Mouse (Mus musculus): Measurements from ENCODE around the gene Psmd14. TPM values are rescaled to one million over a fixed set of nuclear protein-coding genes. Genes with fewer than 3 reads are reported as not detected.

Psmd14 gene
- polyA plus RNA-seq, 1 experiment, result 95.5 TPM

- DNase-seq (ENCODE audit: extremely low spot score in 1 of 2, low spot score in 1 of 2), result peak in 1 of 2 experiments; percentile 17
Measured at GRCm38 (mm10) chr2:61811507-61812421, 100.3 kb downstream of the Psmd14 start.

- peak in 1 of 2 experiments; percentile 19 for DNase-seq (ENCODE audit: extremely low spot score in 1 of 2, low spot score in 1 of 2)
Measured at GRCm38 (mm10) chr2:61812536-61812935, 101.0 kb downstream of the Psmd14 start.

GRCm38 (mm10) chr2:61813106-61813505 is 101.6 kb downstream of the Psmd14 start:
- DNase-seq (ENCODE audit: extremely low spot score in 1 of 2, low spot score in 1 of 2), result peak in 1 of 2 experiments; percentile 25

DNA sequence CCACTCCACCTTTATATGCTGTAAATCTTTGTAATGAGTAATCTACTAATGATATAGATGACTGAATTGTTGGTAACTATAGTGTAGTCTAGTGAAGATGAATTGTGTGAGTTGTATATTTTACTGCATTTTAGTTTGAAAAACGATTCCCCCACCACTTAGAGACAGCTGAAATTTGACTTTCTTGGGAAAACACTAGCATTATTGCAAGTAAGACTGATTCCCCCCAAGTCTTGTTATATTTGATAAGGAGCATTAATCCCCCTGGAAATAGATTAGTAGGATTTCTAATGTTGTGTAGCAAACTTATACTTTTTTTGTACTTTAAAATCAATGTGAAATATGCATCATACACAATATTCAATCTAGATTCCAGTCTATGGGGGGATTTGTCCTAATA is 102.0 kb downstream of the Psmd14 start:
- DNase-seq (ENCODE audit: extremely low spot score in 1 of 2, low spot score in 1 of 2), result no peak

GRCm38 (mm10) chr2:61814548-61815473 is 103.3 kb downstream of the Psmd14 start:
- DNase-seq (ENCODE audit: extremely low spot score in 1 of 2, low spot score in 1 of 2), result peak in 1 of 2 experiments; percentile 51

- DNase-seq (ENCODE audit: extremely low spot score in 1 of 2, low spot score in 1 of 2), result peak in 1 of 2 experiments; percentile 61
Measured at GRCm38 (mm10) chr2:61815583-61816313, 104.3 kb downstream of the Psmd14 start.

DNA sequence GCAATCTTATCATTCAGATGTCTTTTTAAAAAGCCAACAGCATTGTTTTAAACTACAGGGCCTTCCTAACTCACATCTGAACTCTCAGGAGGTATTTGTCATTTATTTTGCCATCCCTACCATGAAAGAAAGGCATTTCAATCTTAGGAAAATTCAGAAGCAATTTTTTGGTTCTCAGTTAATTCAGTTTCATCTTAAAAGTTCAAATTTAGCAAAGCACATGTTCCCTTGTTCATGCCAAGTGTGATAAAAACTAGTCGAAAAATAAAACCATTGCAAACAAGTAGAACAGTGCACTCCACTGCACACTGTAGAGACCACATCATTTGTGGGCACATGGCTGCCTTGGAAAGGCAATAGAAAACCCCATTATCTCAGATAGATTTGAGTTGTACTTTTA is 106.7 kb downstream of the Psmd14 start:
- DNase-seq (ENCODE audit: extremely low spot score in 1 of 2, low spot score in 1 of 2), result peak in 1 of 2 experiments; percentile 27

- DNase-seq (ENCODE audit: extremely low spot score in 1 of 2, low spot score in 1 of 2), result no peak
Measured at GRCm38 (mm10) chr2:61820203-61820602, 108.7 kb downstream of the Psmd14 start.

GRCm38 (mm10) chr2:61823426-61824140 is 112.1 kb downstream of the Psmd14 start:
- no peak for DNase-seq (ENCODE audit: extremely low spot score in 1 of 2, low spot score in 1 of 2)

GRCm38 (mm10) chr2:61837243-61837806 is 125.8 kb downstream of the Psmd14 start:
- no peak for DNase-seq (ENCODE audit: extremely low spot score in 1 of 2, low spot score in 1 of 2)

Other genes starting within 250 kb of the Psmd14 start
- 37.3 and 46.1 TPM in 2 replicates for gene Tank, start 133.1 kb upstream of the Psmd14 start, polyA plus RNA-seq (2012; rRNA removed)
- 47.3 and 53.1 TPM in 2 replicates for gene Tbr1, start 91.2 kb downstream of the Psmd14 start, polyA plus RNA-seq (2012; rRNA removed)